Comparison of ENCODE assay signal across 8 mouse cellular contexts in genomic region chr3:97227259-97228005, GRCm38 (mm10).
DNase-seq lines count a peak whose midpoint lies in the region; ATAC-seq and TF ChIP-seq lines count a peak whose summit lies in the region.

No protein-coding gene starts in this region.

- intact Hi-C loops in heart, postnatal 14 days (cut with DNase I), result loop anchor here (1.0 to 5.0 kb wide), 2 partner anchors 70 kb away; partner anchors contain the start of genes Acp6 and Bcl9

- H3K27ac ChIP-seq in forebrain, embryonic 13.5 days, result peak overlapping the region; percentile 94
- H3K27ac ChIP-seq in neural tube, embryonic 15.5 days (replicated peaks), result peak overlapping the region; percentile 89

- WGBS in forebrain, embryonic 13.5 days, result under 1% methylated on average over 23 of the region's 79 CpGs
- 1% methylated on average over 51 of the region's 79 CpGs for WGBS in neural tube, embryonic 15.5 days

- peaks cover 30% of the 10 kb centered on the region for H3K4me1 ChIP-seq in E14TG2a.4 (replicated peaks; ENCODE audit: low read depth, low read length)
- H3K4me1 ChIP-seq in forebrain, embryonic 13.5 days, result peaks cover 49% of the 10 kb centered on the region
- peaks cover 33% of the 10 kb centered on the region for H3K4me1 ChIP-seq in neural tube, embryonic 15.5 days

- H3K4me3 ChIP-seq in E14TG2a.4 (replicated peaks; ENCODE audit: low read length), result peak overlapping the region; percentile 86
- H3K4me3 ChIP-seq in forebrain, embryonic 13.5 days, result peak overlapping the region; percentile 76
- peak overlapping the region; percentile 72 for H3K4me3 ChIP-seq in neural tube, embryonic 15.5 days (replicated peaks)

- no peaks in the 10 kb centered on the region for H3K9me3 ChIP-seq in E14TG2a.4 (ENCODE audit: low read length)
- no peaks in the 10 kb centered on the region for H3K9me3 ChIP-seq in forebrain, embryonic 13.5 days (replicated peaks)
- no peaks in the 10 kb centered on the region for H3K9me3 ChIP-seq in neural tube, embryonic 15.5 days (replicated peaks)

- H3K4me2 ChIP-seq in forebrain, embryonic 13.5 days, result peak overlapping the region; percentile 72
- peak overlapping the region; percentile 83 for H3K4me2 ChIP-seq in neural tube, embryonic 15.5 days

- H3K9ac ChIP-seq in forebrain, embryonic 13.5 days, result peak overlapping the region; percentile 95
- H3K9ac ChIP-seq in neural tube, embryonic 15.5 days (replicated peaks), result peak overlapping the region; percentile 90

- peak; percentile 65 for DNase-seq in c-Kit-positive CD71-positive TER-119-positive erythroid progenitor cells, embryonic 14.5 days (ENCODE audit: low spot score)
- peak; percentile 93 to 94 for DNase-seq in heart, postnatal 14 days
- DNase-seq in layer of hippocampus, adult 11-12 months (ENCODE audit: low spot score), result peak; percentile 96
- peak; percentile 94 to 96 for DNase-seq in lung, adult 18-20 months
- peak; percentile 93 for DNase-seq in testis, postnatal 14 days (ENCODE audit: low spot score)

- TF ChIP-seq CTCF in E14TG2a.4 (conservative IDR thresholded peaks at IDR 0.05; ENCODE audit: low read length), result no peak

- peaks cover 6% of the 10 kb centered on the region; the same call in 1 of the 2 replicates for H3K36me3 ChIP-seq in E14TG2a.4 (ENCODE audit: insufficient read depth, low read length)
- 0 out of 2 replicates have a peak, but pooled peaks cover 10% of the 10 kb centered on the region for H3K36me3 ChIP-seq in forebrain, embryonic 13.5 days (ENCODE audit: poor library complexity, severe bottlenecking)
- H3K36me3 ChIP-seq in neural tube, embryonic 15.5 days, result no peaks in the 10 kb centered on the region

- peak; percentile 93 for ATAC-seq in forebrain, embryonic 13.5 days
- ATAC-seq in neural tube, embryonic 15.5 days (ENCODE audit: low FRiP score), result peak; percentile 92

- H3K27me3 ChIP-seq in E14TG2a.4 (ENCODE audit: insufficient read depth, low read length), result peaks cover 4% of the 10 kb centered on the region; the same call in 1 of the 2 replicates
- H3K27me3 ChIP-seq in forebrain, embryonic 13.5 days, result no peaks in the 10 kb centered on the region
- no peaks in the 10 kb centered on the region for H3K27me3 ChIP-seq in neural tube, embryonic 15.5 days (replicated peaks)

Comparison
In these comparisons a context has a peak if more than half of its experiments do, and no peak if none do; other contexts are left out.
1. Peak in every context shown above with its lines: DNase-seq, ATAC-seq, H3K4me3 ChIP-seq and H3K27ac ChIP-seq.